Mouse (Mus musculus) frontal cortex, postnatal 10 days (tissue): ENCODE data around the gene Bsg.

Experiments
- DNase-seq, 2 experiments: peaks; one replicate each; pipeline ENCODE4 v3.0.0; 2022; ENCODE audit warnings: low spot score in 2 of 2, mixed read lengths in 1 of 2

Gene Bsg

DNA sequence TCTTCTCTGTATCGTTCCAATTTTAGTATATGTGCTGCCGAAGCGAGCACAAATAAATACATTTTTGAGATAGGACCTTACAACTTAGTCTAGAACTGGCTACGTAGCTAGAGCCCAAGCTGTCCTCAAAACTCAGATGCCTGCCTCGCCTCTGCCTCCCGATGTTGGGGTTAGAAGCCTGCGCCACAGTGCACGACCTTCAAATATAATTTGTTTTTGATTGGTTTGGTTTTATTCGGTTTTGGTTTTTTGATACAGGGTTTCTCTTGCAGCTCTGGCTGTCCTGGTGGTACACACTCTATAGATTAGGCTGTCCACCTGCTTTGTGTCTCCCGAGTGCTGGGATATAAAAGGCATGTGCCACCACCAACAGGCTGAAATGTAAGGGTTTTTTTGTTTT lies 750 bp upstream of the Bsg start:
- no peak for DNase-seq

DNA sequence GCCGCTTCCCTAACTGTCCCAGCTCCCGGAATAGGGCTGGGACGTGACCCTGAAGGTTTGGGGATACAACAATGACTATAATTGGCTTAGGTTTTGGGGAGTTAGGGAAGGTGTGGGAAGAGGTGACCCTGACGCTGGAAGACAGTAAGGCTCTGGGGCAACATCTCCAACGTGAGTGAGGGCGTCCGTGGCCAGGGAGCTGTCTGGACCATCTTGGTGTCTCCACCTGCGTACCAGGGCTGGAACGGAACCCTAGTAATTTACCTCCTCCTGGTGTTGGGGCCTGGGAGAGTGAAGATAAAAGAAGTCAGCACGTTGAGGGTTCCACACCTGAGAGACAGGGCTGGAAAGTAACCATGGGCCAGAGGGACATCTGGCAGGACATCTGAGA lies 674 bp downstream of the Bsg start:
- DNase-seq, result no peak

DNA sequence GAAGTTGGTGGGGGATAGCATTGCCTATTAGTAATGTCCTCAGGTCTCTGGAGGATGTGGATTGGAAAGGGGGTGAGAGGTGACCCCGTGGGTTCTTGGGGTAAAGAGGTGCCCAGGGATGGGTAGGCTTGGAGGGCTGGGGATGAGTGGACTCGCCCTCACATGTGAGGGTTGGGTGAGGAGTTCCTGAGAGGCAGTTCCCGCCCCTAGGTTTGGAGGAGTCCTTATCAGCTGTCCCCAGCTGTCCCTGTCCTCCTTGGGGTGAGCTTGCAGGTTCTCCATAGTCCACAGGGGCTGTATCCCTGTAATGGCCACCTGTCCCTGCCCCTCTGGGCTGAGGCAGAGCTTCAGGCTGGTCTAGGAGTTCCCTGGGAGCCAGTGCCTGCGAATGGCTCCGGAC lies 1.7 kb downstream of the Bsg start:
- no peak for DNase-seq

DNA sequence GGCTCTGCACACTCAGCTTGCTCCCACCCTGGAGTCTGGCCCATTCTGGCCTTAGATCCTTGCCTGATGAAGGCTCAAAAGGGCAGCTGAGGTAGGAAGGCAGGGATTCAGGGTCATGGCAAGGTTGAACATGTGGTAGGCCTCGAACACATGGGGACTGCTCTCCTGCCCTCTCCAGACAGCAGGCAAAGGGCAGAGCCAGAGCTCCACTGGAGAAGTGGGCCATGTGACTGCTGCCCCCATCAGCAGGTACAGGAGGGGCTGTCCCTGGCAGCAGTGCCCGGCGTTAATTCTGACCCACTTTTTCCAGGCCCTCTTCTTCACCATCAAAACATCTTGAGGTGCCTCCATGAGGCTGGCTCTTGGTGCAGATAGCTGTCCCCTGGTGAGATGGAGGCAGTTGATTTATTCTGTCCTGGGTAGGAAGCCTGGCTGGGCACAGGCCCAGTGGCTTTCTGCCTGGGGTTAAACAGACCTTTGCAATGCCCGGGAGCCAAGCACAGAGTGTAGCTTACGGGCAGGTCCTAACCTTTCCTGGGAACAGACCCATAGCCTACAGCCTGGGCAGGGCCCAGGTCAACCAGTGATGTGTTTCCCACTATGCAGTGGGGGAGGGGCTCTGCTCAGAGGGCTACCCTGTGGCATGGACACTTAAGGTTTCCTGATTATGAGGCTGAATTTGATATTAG lies 2.3 kb downstream of the Bsg start:
- DNase-seq, result no peak

DNA sequence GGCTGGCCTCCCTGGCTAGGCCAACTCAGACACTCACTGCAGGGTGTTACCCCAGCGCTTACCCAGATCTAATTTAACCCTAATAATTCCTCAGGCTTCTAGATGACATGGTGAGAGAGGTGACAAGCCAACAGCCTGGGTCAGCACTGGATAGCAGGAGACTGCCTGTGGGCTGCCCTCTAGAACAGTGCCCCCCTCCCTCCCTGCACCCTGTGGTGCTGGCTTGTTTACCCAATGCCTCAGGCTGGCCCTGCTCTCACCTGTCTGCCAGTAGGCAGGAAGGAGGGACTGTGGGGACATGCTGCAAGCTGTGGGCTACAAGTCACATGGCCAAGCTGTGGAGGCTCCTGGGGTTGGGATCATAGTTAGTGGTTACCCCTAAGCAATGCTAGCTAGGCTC lies 2.9 kb downstream of the Bsg start:
- DNase-seq, result no peak

DNA sequence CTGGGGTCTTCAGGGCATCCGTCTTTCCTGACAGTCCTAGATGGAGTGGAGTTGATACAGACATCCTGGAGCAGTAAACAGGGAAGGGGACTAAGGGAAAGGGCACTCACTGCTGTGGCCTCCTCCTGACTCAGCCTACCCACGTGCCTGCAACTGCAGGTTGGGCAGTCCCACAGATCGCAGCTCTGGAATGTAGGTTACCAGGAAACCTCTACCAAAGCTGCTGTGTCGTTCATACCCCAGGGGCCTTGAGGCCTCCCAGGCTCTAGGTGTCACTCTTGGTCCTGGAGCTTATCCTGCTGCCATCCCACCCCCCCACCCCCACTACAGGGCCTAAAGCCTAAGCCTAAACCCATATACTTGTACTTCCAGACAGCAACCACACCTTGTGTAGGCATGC lies 3.5 kb downstream of the Bsg start:
- no peak for DNase-seq

DNA sequence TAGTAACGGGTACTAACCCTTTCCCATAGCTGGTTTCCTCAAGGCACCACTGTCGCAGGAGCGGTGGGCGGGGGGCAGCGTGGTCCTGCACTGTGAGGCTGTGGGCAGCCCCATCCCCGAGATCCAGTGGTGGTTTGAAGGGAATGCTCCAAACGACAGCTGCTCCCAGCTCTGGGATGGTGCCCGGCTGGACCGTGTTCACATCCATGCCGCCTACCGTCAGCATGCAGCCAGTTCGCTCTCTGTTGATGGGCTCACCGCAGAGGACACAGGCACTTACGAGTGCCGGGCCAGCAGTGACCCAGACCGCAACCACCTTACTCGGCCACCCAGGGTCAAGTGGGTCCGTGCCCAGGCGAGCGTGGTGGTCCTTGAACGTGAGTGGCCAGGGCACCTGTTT lies 4.4 kb downstream of the Bsg start:
- DNase-seq, result no peak

DNA sequence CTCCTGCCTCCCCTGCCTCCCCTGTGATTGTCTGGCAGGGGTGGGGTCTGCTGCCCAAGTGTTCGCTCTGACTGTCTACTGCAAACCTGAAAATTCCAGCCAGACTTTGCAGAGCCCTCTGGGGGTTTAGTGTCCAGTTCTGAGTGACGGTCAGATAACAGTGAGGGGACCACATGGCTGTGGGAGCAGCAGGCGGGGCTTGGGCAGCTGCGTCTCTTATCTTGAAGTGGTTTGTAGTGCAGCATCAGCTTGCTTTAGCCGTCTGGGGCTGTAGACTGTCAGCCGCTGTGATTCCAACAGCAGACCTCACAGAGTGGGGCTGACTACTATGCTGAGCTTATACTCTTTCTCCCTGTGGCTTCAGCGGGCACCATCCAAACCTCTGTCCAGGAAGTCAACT lies 5.0 kb downstream of the Bsg start:
- no peak for DNase-seq

DNA sequence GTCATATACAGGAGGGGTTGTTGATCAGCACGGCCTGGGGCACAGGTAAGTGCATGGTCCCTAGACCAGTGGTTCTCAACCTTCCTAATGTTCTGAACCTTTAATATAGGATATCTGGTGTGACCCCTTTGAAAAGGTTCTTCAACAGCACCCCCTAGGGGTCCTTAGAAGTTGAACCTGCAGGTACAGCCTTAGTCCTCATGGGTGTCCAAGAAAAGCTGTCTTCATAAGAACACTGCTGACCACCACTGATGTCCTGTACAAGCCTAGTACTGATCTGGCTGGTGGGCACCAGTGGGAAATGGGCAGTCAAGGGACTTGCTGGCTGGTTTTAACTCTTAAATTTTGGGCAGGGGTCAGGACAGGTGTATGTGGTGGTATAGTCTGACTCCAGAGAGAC lies 7.7 kb downstream of the Bsg start:
- no peak for DNase-seq

DNA sequence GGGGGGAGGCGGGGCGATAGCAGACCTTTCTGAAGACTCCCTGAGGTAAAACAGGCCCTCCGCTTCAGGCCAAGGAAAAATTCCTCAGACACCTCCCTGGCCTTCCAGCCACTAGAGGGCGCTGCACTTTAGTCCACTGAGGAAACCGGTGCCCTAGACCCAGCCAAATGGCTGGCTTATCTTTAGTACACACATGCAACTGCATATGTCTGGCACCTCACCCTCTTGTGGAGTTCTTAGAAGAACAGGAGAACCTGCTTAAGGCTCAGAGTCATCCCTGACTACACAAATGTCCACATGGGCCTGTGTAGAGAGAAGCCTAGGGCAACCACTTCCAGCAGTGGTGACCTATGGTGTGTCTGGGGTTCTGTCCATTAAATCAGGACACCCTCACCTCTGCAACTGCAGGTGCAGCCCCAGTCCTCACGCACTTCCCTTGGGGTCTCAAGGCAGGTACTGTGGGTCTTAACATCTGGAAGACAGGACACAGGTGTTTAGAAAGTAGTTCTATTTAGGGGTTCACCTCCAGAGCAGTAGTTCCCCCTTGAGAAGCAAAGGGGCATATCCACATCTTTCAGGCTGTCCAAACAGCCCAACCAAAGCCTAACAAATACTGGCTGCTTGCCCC lies 8.3 kb downstream of the Bsg start:
- DNase-seq, result peak in 1 of 2 experiments; percentile 75

DNA sequence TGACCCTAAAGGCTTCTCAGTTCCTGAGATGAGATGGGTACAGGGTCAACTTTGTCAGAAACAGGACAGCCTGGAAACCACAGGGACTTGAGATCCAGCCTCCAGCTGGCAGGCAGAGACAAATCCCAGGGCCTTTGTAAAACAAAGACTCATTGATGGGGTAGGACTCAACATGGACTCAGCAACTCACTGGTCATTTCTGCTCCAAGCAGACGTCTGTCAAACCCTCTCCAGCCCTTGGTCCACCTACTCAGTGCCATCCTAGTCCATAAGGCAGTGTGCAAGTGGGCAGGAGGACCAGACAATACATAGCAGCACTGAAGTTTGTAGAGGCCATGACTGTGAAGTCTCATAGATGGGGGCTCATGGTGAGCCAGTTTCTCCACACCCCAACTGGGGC lies 8.9 kb downstream of the Bsg start:
- no peak for DNase-seq

DNA sequence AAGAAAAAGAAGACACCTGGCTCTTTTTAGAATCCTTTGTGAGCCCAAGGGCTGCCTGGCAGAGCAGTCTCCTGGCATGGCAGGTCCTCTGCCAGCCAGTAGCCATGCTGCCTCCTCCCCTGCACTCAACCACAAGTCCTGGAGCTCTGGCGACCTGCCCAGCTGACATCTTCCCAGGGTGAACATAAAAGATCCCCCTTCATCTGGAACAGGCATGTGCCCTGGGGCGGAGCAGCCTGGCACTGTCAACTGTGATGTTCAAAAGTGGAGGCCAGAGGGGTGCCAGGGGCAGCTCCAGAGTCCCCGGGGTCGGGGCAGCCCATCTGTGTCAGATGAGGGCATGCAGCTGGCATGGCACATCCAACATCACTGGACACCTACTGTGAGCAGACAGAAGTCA lies 10.7 kb downstream of the Bsg start:
- no peak for DNase-seq

DNA sequence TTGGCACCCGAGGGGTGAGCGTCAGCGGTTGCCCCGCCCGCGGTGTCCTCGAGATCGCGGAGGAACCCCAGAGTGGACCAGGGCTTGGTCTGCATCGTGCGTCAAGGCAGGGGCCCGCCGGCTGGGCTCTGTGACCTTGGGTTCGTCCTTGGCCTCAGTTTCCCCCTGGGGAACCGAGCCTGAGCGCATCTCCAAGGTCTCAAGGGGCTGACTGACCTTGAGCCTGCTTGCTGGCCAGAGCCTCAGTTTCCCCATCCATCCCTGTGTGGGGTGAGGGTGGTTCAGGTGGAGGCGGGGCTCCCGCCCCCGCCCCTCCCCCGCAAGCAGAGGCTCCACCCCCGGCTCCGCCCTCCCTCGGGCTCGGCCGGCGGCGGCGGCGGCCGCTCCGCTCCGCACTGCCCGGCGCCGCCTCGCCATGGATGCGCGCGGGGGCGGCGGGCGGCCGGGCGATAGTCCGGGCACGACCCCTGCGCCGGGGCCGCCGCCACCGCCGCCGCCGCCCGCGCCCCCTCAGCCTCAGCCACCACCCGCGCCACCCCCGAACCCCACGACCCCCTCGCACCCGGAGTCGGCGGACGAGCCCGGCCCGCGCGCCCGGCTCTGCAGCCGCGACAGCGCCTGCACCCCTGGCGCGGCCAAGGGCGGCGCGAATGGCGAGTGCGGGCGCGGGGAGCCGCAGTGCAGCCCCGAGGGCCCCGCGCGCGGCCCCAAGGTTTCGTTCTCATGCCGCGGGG lies 12.1 kb downstream of the Bsg start, which contains the start of gene Hcn2:
Gene Hcn2 (plus strand): TSS at position 381 of the 734 bp plus-strand sequence.
- DNase-seq, result no peak

DNA sequence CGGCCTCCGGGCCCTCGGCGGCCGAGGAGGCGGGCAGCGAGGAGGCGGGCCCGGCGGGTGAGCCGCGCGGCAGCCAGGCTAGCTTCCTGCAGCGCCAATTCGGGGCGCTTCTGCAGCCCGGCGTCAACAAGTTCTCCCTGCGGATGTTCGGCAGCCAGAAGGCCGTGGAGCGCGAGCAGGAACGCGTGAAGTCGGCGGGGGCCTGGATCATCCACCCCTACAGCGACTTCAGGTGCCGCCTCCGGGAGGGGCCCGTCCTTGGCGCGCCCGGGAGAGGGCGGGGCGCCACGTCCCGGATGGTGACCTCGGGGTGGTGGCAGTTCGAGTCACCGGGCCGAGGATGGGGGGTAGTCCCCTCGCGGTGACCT lies 12.7 kb downstream of the Bsg start:
- peak in 1 of 2 experiments; percentile 60 for DNase-seq

DNA sequence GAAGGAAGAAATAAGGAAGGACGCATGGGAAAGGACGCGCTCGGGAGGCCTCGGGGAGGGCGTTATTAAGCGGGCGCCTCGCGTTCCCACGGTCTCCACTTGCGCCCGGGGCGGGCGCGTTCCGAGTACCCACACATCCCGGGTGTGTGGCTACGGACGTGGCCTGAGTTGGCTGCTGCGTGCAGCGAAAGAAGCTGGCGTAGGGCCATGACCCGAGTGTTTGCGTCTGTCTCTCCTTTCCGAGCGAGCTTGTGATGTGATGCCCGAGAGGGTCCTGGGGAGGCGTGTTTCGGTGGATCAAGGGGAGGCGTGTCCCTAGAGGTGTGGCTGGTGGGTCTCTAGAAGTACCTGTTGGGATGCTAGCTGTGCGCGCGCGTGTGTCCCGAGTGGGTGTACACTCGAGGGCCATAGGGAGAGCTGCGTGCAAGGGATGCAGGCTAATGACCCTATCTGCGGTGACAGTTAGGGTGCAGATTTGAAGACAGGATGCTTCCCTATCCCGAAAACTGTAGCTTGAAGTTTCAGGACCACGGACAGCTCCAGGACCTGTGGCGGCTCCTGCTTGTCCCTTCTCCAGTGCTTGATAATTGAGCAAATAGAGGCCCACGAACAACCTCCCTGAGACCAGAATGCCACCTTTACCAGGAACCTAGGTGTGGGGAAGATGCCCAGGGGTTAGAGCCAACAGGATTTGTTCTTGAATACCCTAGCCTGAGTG lies 13.5 kb downstream of the Bsg start:
- DNase-seq, result no peak

DNA sequence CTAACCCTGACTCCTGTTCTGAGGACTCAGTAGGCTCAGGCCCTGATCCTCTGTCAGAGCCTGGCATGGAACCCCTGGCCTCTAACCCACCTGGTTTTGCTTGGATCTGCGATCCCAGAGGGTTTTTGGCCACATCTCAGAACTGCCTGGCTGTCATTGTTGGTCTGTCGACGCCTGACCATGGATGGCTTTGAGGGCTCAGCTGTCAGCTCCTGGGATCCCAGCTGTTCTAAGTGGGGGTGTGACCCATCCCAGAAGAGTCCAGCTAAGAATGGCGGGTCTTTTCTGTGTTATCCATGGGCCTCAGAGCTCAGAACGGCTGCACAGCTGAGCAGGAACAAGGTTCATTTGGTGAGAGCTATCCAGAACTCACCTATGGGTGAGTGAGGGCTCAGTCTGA lies 16.8 kb downstream of the Bsg start:
- DNase-seq, result no peak

DNA sequence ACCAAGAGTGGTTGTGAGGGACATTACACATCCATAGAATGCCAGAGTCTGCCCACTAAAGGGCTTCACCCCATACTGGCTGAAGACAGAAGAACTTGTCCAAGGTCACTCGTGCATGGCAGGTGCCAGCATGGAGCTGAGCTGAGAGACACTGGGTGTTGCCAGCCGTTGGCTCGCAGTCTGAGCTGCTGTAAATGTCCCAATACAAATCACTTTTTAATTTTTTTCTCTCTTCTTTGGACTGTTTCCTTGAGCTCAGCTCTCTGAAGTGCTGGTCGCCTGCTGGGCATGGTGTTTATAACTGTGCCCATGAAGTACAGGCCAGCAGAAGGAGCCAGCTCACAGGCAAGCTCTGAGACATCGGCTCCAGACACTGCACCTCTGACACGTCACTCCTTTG lies 18.8 kb downstream of the Bsg start:
- no peak for DNase-seq

DNA sequence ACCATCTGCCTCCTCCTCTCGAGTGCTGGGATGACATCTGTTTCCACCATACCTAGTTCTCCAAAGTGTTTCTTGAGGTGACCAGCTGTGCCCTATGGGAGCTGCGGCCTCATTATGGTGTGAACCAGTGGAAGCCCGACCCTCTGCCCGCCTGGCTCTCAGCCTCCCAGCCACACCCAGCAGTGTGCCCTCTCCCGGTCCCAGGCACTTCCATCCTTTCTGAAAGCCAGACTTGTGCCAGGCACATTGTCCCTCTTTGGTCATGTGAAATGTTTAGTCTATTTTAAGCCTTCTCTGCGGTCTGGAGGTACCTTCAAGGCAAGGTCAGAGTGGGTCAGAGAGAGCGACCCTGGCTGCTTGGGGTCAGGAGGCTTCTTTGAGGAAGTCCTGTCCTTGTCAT lies 19.4 kb downstream of the Bsg start:
- DNase-seq, result no peak

DNA sequence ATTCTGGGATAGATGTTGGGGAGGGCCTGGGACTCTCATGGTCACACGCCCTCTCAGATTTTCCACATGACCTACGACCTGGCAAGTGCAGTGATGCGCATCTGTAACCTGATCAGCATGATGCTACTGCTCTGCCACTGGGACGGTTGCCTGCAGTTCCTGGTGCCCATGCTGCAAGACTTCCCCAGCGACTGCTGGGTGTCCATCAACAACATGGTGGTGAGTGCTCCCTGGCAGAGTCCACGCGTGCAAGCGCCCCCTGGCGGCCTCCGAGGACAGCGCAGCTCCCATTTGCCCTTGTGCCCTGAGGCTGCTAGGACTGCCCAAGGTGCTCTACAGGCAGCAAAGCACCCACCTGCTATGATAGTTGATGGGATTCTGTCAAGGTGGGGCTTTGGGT lies 21.8 kb downstream of the Bsg start:
- DNase-seq, result no peak

DNA sequence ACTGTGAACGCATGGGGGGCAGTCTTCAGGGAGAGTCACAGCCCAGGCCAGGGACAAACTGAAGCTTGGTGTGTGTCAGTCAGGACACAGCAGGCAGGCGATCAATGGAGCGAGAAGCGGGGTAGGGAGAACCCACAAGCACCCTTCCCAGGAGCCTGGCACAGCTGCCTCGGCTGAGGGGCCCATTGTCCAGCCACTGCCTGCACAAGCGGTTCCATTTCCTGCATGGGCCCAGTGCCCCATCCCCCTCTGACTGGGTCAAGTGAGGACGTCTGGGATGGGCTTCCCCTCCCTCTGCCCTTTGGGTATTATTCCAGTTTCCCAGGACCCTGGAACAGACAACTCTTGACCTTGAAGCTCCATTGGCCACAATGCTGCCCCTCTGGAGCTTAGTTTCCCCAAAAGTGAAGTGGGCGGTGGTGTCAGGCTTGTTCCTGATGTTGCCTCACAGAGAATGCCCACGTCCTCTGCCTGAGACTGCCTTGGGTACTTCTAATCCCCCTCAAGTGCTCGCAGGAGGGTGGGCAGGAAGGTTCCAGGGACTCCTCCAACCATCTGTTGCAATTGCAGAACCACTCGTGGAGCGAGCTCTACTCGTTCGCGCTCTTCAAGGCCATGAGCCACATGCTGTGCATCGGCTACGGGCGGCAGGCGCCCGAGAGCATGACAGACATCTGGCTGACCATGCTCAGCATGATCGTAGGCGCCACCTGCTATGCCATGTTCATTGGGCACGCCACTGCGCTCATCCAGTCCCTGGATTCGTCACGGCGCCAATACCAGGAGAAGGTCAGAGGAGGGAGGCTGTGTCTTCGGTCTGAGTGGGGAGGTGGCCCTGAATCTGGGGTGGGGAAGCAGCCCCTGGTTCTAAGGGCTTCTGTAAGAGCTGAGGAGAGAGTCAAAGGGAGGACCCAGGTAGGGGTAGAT lies 24.3 kb downstream of the Bsg start:
- no peak for DNase-seq

DNA sequence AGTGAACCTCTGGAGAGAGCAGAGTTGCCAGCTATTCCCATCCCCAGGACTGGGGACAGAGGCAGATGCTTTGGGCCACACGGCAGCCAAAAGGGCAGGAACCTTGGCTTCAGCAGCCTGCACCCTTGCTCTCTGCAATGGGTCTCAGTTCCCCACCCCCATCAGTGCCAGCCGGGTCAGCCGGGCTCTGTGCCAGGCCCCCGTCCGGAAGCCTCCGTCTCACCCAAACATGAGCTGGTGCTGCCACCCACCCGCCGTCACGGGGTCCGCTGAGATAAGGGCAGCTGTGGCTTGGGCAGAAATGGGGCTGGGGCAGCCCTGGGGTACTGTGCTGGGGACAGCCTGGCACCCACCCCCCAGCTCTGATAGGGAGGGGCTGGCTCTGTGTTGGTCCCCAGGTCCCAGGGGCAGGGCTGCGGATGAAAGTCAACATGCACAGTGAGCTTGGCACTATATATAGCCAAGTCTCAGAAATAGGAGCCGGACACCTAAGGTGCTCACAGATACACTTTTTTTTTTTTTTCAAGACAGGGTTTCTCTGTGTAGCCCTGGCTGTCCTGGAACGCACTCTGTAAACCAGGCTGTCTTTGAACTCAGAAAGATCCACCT lies 25.2 kb downstream of the Bsg start:
- no peak for DNase-seq
